ENCODE assay signal across 8 mouse cellular contexts in the genomic region with DNA sequence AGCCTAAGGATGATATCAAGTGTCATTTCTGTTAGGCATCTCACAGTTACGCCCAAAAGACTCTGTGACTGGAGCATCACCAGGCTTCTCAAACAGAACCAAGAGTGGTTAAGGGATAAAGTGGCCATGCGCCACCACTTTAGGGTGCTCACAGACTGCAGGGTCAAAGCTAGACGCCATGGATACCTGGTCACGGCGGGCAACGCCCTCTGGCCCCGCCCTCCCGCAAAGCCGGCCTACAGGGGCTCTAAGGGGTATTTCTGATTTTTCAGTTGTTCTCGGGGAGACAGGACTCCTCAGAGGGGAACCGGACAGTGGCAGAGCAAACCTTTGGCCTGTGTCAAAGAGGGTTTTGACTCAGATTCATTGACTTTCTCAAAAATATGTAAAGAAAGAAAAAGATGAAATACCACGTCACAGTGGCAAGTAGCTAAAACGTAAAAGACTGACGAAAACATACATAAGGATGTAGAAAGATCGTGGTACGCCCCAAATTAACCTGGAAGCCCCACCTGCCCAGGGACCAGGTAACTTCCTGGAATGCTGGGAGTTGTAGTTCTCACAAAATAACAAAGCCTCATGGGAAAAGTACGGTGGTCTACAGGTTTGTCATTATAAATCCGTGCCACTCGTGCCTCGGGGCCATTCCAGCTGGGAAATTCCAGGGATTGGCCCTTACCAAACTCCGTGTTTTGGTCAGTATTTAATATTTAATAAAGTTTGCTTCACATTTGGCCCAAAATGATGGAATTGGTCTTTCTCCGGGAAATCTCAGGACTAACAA.
DNase-seq lines count a peak whose midpoint lies in the region; ATAC-seq and TF ChIP-seq lines count a peak whose summit lies in the region.

No protein-coding gene starts in this region.

- H3K4me2 ChIP-seq in intestine, postnatal 0 days (replicated peaks; ENCODE audit: low read depth), result peak overlapping the region; percentile 70
- peak overlapping the region; percentile 13 for H3K4me2 ChIP-seq in liver, embryonic 14.5 days (ENCODE audit: low read depth)

- no peak overlapping the region for H3K9ac ChIP-seq in intestine, postnatal 0 days (ENCODE audit: low read depth, low read length)
- no peak overlapping the region for H3K9ac ChIP-seq in liver, embryonic 14.5 days (replicated peaks)

- H3K4me3 ChIP-seq in intestine, postnatal 0 days (ENCODE audit: low read depth, low read length), result peak overlapping the region; percentile 39
- no peak overlapping the region for H3K4me3 ChIP-seq in liver, embryonic 14.5 days (ENCODE audit: insufficient read depth in 1 of 2, low read depth in 2 of 2, low read length in 2 of 2)
- no peak overlapping the region for H3K4me3 ChIP-seq in gastrocnemius, adult 2 months

- H3K27me3 ChIP-seq in intestine, postnatal 0 days (replicated peaks; ENCODE audit: control insufficient read depth, insufficient read depth, low read length), result peaks cover 10% of the 10 kb centered on the region; the same call in 1 of the 2 replicates
- H3K27me3 ChIP-seq in liver, embryonic 14.5 days (ENCODE audit: control insufficient read depth, insufficient read depth, low read length), result peaks cover 6% of the 10 kb centered on the region

- peak; percentile 74 for ATAC-seq in intestine, postnatal 0 days
- no peak for ATAC-seq in liver, embryonic 14.5 days (ENCODE audit: insufficient read depth)

- intact Hi-C loops in gastrocnemius, adult 2 months (cut with DNase I), result no loop called here

- H3K27ac ChIP-seq in intestine, postnatal 0 days (ENCODE audit: low read depth, low read length), result no peak overlapping the region
- H3K27ac ChIP-seq in liver, embryonic 14.5 days, result no peak overlapping the region
- no peak overlapping the region for H3K27ac ChIP-seq in gastrocnemius, adult 2 months

- TF ChIP-seq CTCF in intestine, postnatal 0 days (IDR thresholded peaks at IDR 0.05; ENCODE audit: low read depth), result no peak
- no peak for TF ChIP-seq CTCF in liver, embryonic 14.5 days (IDR thresholded peaks at IDR 0.05; ENCODE audit: low read depth)
- no peak for TF ChIP-seq CTCF in gastrocnemius, adult 2 months (IDR thresholded peaks at IDR 0.05)

- WGBS in intestine, postnatal 0 days, result 7% methylated on average over 22 of the region's 22 CpGs
- WGBS in liver, embryonic 14.5 days (ENCODE audit: insufficient replicate concordance), result 12% methylated on average over 22 of the region's 22 CpGs

- no peaks in the 10 kb centered on the region for H3K36me3 ChIP-seq in intestine, postnatal 0 days (ENCODE audit: control insufficient read depth, insufficient read depth)
- no peaks in the 10 kb centered on the region for H3K36me3 ChIP-seq in liver, embryonic 14.5 days (replicated peaks; ENCODE audit: control insufficient read depth, insufficient read depth, low read depth)

- DNase-seq in lung, adult 18-20 months, result peak; percentile 10 to 45
- no peak for DNase-seq in lung, postnatal 14 days
- DNase-seq in embryo, embryonic 11 days, result peak; percentile 59
- DNase-seq in liver, embryonic 14.5 days (ENCODE audit: low read depth in 3 of 3, low spot score in 3 of 3), result no peak
- peak; percentile 68 for DNase-seq in retina, postnatal 1 day
- no peak for DNase-seq in spleen, postnatal 4 days (ENCODE audit: low spot score in 2 of 2)
- DNase-seq in gastrocnemius, adult 2 months, result no peak

- H3K9me3 ChIP-seq in intestine, postnatal 0 days (ENCODE audit: control insufficient read depth), result no peaks in the 10 kb centered on the region
- no peaks in the 10 kb centered on the region for H3K9me3 ChIP-seq in liver, embryonic 14.5 days (ENCODE audit: control insufficient read depth, low read length)

- no peak for TF ChIP-seq EP300 in liver, embryonic 14.5 days (IDR thresholded peaks at IDR 0.05; ENCODE audit: low read depth)

- no peaks in the 10 kb centered on the region for H3K4me1 ChIP-seq in intestine, postnatal 0 days (replicated peaks; ENCODE audit: control insufficient read depth, insufficient read depth, low read length)
- H3K4me1 ChIP-seq in liver, embryonic 14.5 days (replicated peaks; ENCODE audit: control insufficient read depth in 2 of 2, insufficient read depth in 2 of 2, low read length in 1 of 2), result peaks cover 0 to 2% of the 10 kb centered on the region in 2 experiments; a peak in 1 of 4 replicates

Comparison
In these comparisons a context has a peak if more than half of its experiments do, and no peak if none do; other contexts are left out.
1. DNase-seq: peak in lung, adult 18-20 months (2 of 2), embryo, embryonic 11 days (single experiment) and retina, postnatal 1 day (single experiment); none in lung, postnatal 14 days (single experiment), liver, embryonic 14.5 days (0 of 3), spleen, postnatal 4 days (0 of 2) and gastrocnemius, adult 2 months (single experiment).